26 mouse cellular contexts compared by ENCODE assay signal in genomic region chr17:86464197-86464596, GRCm38 (mm10). TPM values are rescaled to one million over a fixed set of nuclear protein-coding genes. Genes with fewer than 3 reads are reported as not detected.
A peak's percentile ranks its signal among the peaks of the same experiment; 100 is the strongest.
DNase-seq lines count a peak whose midpoint lies in the region; ATAC-seq and TF ChIP-seq lines count a peak whose summit lies in the region.
"Had no signal": no experiment of that assay in that cellular context is flagged by ENCODE, and none has a peak within 500 bp of the region (broad histone marks: within the 10 kb centered on the region; RNA-seq: fewer than 3 reads in every experiment).

No protein-coding gene starts in this region.

- ATAC-seq in forebrain, embryonic 15.5 days (replicated peaks): no peak
- ATAC-seq in forebrain, embryonic 14.5 days: no peak
- no peak for ATAC-seq in hindbrain, embryonic 15.5 days (ENCODE audit: low FRiP score, low read depth)
- ATAC-seq in hindbrain, embryonic 11.5 days (ENCODE audit: low FRiP score): no peak
- ATAC-seq in intestine, embryonic 16.5 days: peak; percentile 11; the same call in 1 of the 2 replicates
- ATAC-seq: lung, postnatal 0 days; midbrain, embryonic 15.5 days had no signal

- WGBS in forebrain, embryonic 15.5 days: 93% methylated on average over 8 of the region's 8 CpGs
- 94% methylated on average over 8 of the region's 8 CpGs for WGBS in forebrain, embryonic 14.5 days
- WGBS in hindbrain, embryonic 15.5 days: 83% methylated on average over 8 of the region's 8 CpGs
- WGBS in hindbrain, embryonic 11.5 days: 92% methylated on average over 8 of the region's 8 CpGs
- WGBS in liver, adult 2 months: 23% methylated on average over 8 of the region's 8 CpGs
- WGBS in intestine, embryonic 16.5 days: 73% methylated on average over 8 of the region's 8 CpGs
- WGBS in thymus, adult 2 months: 94% methylated on average over 8 of the region's 8 CpGs

- TF ChIP-seq CTCF in liver, adult 2 months (IDR thresholded peaks at IDR 0.05; ENCODE audit: low read depth, low read length): no peak
- no peak for TF ChIP-seq CTCF in thymus, adult 2 months (IDR thresholded peaks at IDR 0.05; ENCODE audit: borderline replicate concordance, control insufficient read depth, extremely low read depth, insufficient read depth, low read length, poor library complexity)

- no peaks in the 10 kb centered on the region for H3K27me3 ChIP-seq in forebrain, embryonic 15.5 days
- H3K27me3 ChIP-seq in forebrain, embryonic 14.5 days (replicated peaks; ENCODE audit: control insufficient read depth, insufficient read depth, low read length): 0 out of 2 replicates have a peak, but pooled peaks cover 8% of the 10 kb centered on the region
- H3K27me3 ChIP-seq in hindbrain, embryonic 15.5 days: no peaks in the 10 kb centered on the region
- H3K27me3 ChIP-seq in hindbrain, embryonic 11.5 days (ENCODE audit: control insufficient read depth, insufficient read depth, low read length): no peaks in the 10 kb centered on the region
- no peaks in the 10 kb centered on the region for H3K27me3 ChIP-seq in liver, adult 2 months (ENCODE audit: control insufficient read depth, insufficient read depth, low read length)
- H3K27me3 ChIP-seq in intestine, embryonic 16.5 days (replicated peaks; ENCODE audit: control insufficient read depth, insufficient read depth, low read length): no peaks in the 10 kb centered on the region
- H3K27me3 ChIP-seq in thymus, adult 2 months (ENCODE audit: control insufficient read depth, insufficient read depth, low read length): no peaks in the 10 kb centered on the region
- H3K27me3 ChIP-seq: embryonic facial prominence, embryonic 13.5 days; liver, embryonic 15.5 days; Patski; stomach, embryonic 15.5 days had no signal

- H3K27ac ChIP-seq in forebrain, embryonic 15.5 days (replicated peaks): peak overlapping the region; percentile 68; the same call in 1 of the 2 replicates
- H3K27ac ChIP-seq in forebrain, embryonic 14.5 days (ENCODE audit: low read depth, low read length): no peak overlapping the region
- H3K27ac ChIP-seq in hindbrain, embryonic 15.5 days (replicated peaks): peak overlapping the region; percentile 37; the same call in 1 of the 2 replicates
- no peak overlapping the region for H3K27ac ChIP-seq in hindbrain, embryonic 11.5 days (ENCODE audit: low read depth, low read length)
- H3K27ac ChIP-seq in liver, adult 2 months (replicated peaks; ENCODE audit: insufficient read depth, low read depth, low read length): peak overlapping the region; percentile 92
- H3K27ac ChIP-seq in intestine, embryonic 16.5 days (ENCODE audit: low read length): no peak overlapping the region
- H3K27ac ChIP-seq in thymus, adult 2 months (ENCODE audit: control insufficient read depth, insufficient read depth, low read length): no peak overlapping the region
- H3K27ac ChIP-seq: embryonic facial prominence, embryonic 13.5 days; gastrocnemius, adult 2 months; liver, embryonic 15.5 days; macrophage; midbrain, embryonic 15.5 days; stomach, embryonic 15.5 days had no signal

- no peak overlapping the region for H3K4me2 ChIP-seq in forebrain, embryonic 15.5 days (replicated peaks)
- H3K4me2 ChIP-seq in forebrain, embryonic 14.5 days (ENCODE audit: low read length): no peak overlapping the region
- H3K4me2 ChIP-seq in hindbrain, embryonic 15.5 days: no peak overlapping the region
- no peak overlapping the region for H3K4me2 ChIP-seq in hindbrain, embryonic 11.5 days (replicated peaks; ENCODE audit: low read depth, low read length)
- H3K4me2 ChIP-seq in intestine, embryonic 16.5 days (ENCODE audit: low read depth, low read length): no peak overlapping the region
- H3K4me2 ChIP-seq: embryonic facial prominence, embryonic 13.5 days; liver, embryonic 15.5 days; midbrain, embryonic 15.5 days; stomach, embryonic 15.5 days had no signal

- H3K79me2 ChIP-seq in liver, adult 2 months (ENCODE audit: control insufficient read depth, insufficient read depth, low read length): no peaks in the 10 kb centered on the region; the same call in 1 of the 2 replicates

- H3K4me1 ChIP-seq in forebrain, embryonic 15.5 days: peaks cover 55% of the 10 kb centered on the region
- H3K4me1 ChIP-seq in forebrain, embryonic 14.5 days (ENCODE audit: control insufficient read depth, insufficient read depth, low read length): peaks cover 35% of the 10 kb centered on the region
- H3K4me1 ChIP-seq in hindbrain, embryonic 15.5 days (replicated peaks): peaks cover 45% of the 10 kb centered on the region
- no peaks in the 10 kb centered on the region; the same call in 1 of the 2 replicates for H3K4me1 ChIP-seq in hindbrain, embryonic 11.5 days (replicated peaks; ENCODE audit: control insufficient read depth, insufficient read depth, low read length)
- H3K4me1 ChIP-seq in liver, adult 2 months (ENCODE audit: control insufficient read depth, insufficient read depth, low read length): peaks cover 24% of the 10 kb centered on the region
- peaks cover 20% of the 10 kb centered on the region for H3K4me1 ChIP-seq in intestine, embryonic 16.5 days (ENCODE audit: control insufficient read depth, insufficient read depth, low read length)
- no peaks in the 10 kb centered on the region for H3K4me1 ChIP-seq in thymus, adult 2 months (replicated peaks; ENCODE audit: control insufficient read depth, insufficient read depth, low read length)

- H3K36me3 ChIP-seq in forebrain, embryonic 15.5 days: no peaks in the 10 kb centered on the region
- H3K36me3 ChIP-seq in forebrain, embryonic 14.5 days (ENCODE audit: control insufficient read depth, insufficient read depth, low read length): no peaks in the 10 kb centered on the region
- no peaks in the 10 kb centered on the region for H3K36me3 ChIP-seq in hindbrain, embryonic 15.5 days
- H3K36me3 ChIP-seq in hindbrain, embryonic 11.5 days (ENCODE audit: control insufficient read depth, insufficient read depth, low read length): no peaks in the 10 kb centered on the region
- no peaks in the 10 kb centered on the region for H3K36me3 ChIP-seq in liver, adult 2 months (ENCODE audit: control insufficient read depth, insufficient read depth, low read length)
- H3K36me3 ChIP-seq in intestine, embryonic 16.5 days (ENCODE audit: control insufficient read depth, insufficient read depth, low read length): no peaks in the 10 kb centered on the region
- no peaks in the 10 kb centered on the region for H3K36me3 ChIP-seq in thymus, adult 2 months (ENCODE audit: control insufficient read depth, insufficient read depth, low read length)
- H3K36me3 ChIP-seq: embryonic facial prominence, embryonic 13.5 days; G1E; liver, embryonic 15.5 days; midbrain, embryonic 15.5 days; stomach, embryonic 15.5 days had no signal

- no peak for DNase-seq in forebrain, embryonic 14.5 days (ENCODE audit: low spot score)
- DNase-seq in hindbrain, embryonic 11.5 days (ENCODE audit: low spot score): no peak
- peak; percentile 92 for DNase-seq in liver, adult 2 months (ENCODE audit: extremely low read depth, low read depth, low spot score)
- DNase-seq in liver: no peak
- DNase-seq in thymus, adult 2 months: no peak
- DNase-seq: adrenal gland, postnatal 36 days; gastrocnemius, adult 2 months; heart, postnatal 4 days; kidney, postnatal 10 days; thymus, postnatal 36 days had no signal

- no peaks in the 10 kb centered on the region for H3K9me3 ChIP-seq in forebrain, embryonic 15.5 days
- H3K9me3 ChIP-seq in forebrain, embryonic 14.5 days (replicated peaks; ENCODE audit: control insufficient read depth, low read length): no peaks in the 10 kb centered on the region
- H3K9me3 ChIP-seq in hindbrain, embryonic 15.5 days: no peaks in the 10 kb centered on the region
- no peaks in the 10 kb centered on the region for H3K9me3 ChIP-seq in hindbrain, embryonic 11.5 days (ENCODE audit: control insufficient read depth, low read length)
- H3K9me3 ChIP-seq in intestine, embryonic 16.5 days (ENCODE audit: control insufficient read depth, low read length): no peaks in the 10 kb centered on the region
- H3K9me3 ChIP-seq: embryonic facial prominence, embryonic 13.5 days; liver, embryonic 15.5 days; midbrain, embryonic 15.5 days; stomach, embryonic 15.5 days had no signal

- TF ChIP-seq POLR2A in liver, adult 2 months (IDR thresholded peaks at IDR 0.05; ENCODE audit: extremely low read depth, insufficient read depth, low read length): no peak
- TF ChIP-seq POLR2A in thymus, adult 2 months (IDR thresholded peaks at IDR 0.05; ENCODE audit: control insufficient read depth, extremely low read depth, insufficient read depth, low read length, poor library complexity): no peak

- H3K4me3 ChIP-seq in forebrain, embryonic 15.5 days: no peak overlapping the region
- no peak overlapping the region for H3K4me3 ChIP-seq in forebrain, embryonic 14.5 days (ENCODE audit: low read depth, low read length)
- no peak overlapping the region for H3K4me3 ChIP-seq in hindbrain, embryonic 15.5 days
- no peak overlapping the region for H3K4me3 ChIP-seq in hindbrain, embryonic 11.5 days (ENCODE audit: low read depth, low read length)
- H3K4me3 ChIP-seq in liver, adult 2 months (ENCODE audit: insufficient read depth, low read depth, low read length): no peak overlapping the region
- no peak overlapping the region for H3K4me3 ChIP-seq in intestine, embryonic 16.5 days (ENCODE audit: low read length)
- no peak overlapping the region for H3K4me3 ChIP-seq in thymus, adult 2 months (ENCODE audit: control insufficient read depth, insufficient read depth, low read length)
- H3K4me3 ChIP-seq: embryonic facial prominence, embryonic 13.5 days; erythroblast, embryonic 14.5 days; gastrocnemius, adult 2 months; liver, embryonic 15.5 days; midbrain, embryonic 15.5 days; stomach, embryonic 15.5 days had no signal

- no peak overlapping the region for H3K9ac ChIP-seq in forebrain, embryonic 15.5 days (replicated peaks)
- H3K9ac ChIP-seq in forebrain, embryonic 14.5 days (ENCODE audit: low read length): no peak overlapping the region
- H3K9ac ChIP-seq in hindbrain, embryonic 15.5 days: no peak overlapping the region
- no peak overlapping the region for H3K9ac ChIP-seq in hindbrain, embryonic 11.5 days (ENCODE audit: low read depth, low read length)
- peak overlapping the region; percentile 22; the same call in 1 of the 2 replicates for H3K9ac ChIP-seq in liver, adult 2 months (ENCODE audit: low read depth, low read length)
- H3K9ac ChIP-seq in intestine, embryonic 16.5 days (ENCODE audit: low read depth, low read length): no peak overlapping the region
- H3K9ac ChIP-seq: embryonic facial prominence, embryonic 13.5 days; liver, embryonic 15.5 days; midbrain, embryonic 15.5 days; stomach, embryonic 15.5 days had no signal

RNA-seq across cellular contexts. Expression of gene Gm10309, which starts 40.8 kb away (rescaled TPM):
- 0.47 and 0.65 TPM in 2 replicates for polyA plus RNA-seq in forebrain, embryonic 15.5 days (2015; fragmentation: Nextera tagmentation; extraction: Ambion mirVana)
- 0.10 TPM in 1 of 2 replicates, not detected in the other for polyA plus RNA-seq in forebrain, embryonic 14.5 days (2014; fragmentation: Nextera tagmentation; extraction: Ambion mirVana)
- 0.17 and 0.28 TPM in 2 replicates for polyA plus RNA-seq in hindbrain, embryonic 15.5 days (2015; fragmentation: Nextera tagmentation; extraction: Ambion mirVana)
- polyA plus RNA-seq in hindbrain, embryonic 11.5 days (2014; fragmentation: Nextera tagmentation; extraction: Ambion mirVana): 0.25 TPM in 1 of 2 replicates, not detected in the other
- 0.07 TPM in 1 of 2 replicates, not detected in the other for total RNA-seq in liver, adult 2 months (2014; rRNA removed)
- not detected in 2 replicates for polyA plus RNA-seq in liver, adult 2 months (2012; rRNA removed)
- 0.24 and 0.37 TPM in 2 replicates for polyA plus RNA-seq in intestine, embryonic 16.5 days (2015; fragmentation: Nextera tagmentation; extraction: Ambion mirVana)
- not detected in 2 replicates for polyA plus RNA-seq in thymus, adult 2 months (2012; rRNA removed)
- total RNA-seq: adrenal gland, postnatal 36 days; layer of hippocampus, adult 18-20 months; layer of hippocampus, postnatal 36 days; left cerebral cortex, postnatal 10 days; neutrophil, adult 5-6 weeks had no signal
- polyA plus RNA-seq: G1E; liver, embryonic 15.5 days; macrophage; Patski had no signal

Comparison
In these comparisons a context has a peak if more than half of its experiments do, and no peak if none do; other contexts are left out.
1. H3K27ac ChIP-seq: peak in forebrain, embryonic 15.5 days (single experiment), hindbrain, embryonic 15.5 days (single experiment) and liver, adult 2 months (single experiment); none in forebrain, embryonic 14.5 days (single experiment), hindbrain, embryonic 11.5 days (single experiment), intestine, embryonic 16.5 days (single experiment) and thymus, adult 2 months (single experiment).